Mouse (Mus musculus): ENCODE measurements at regions not wholly inside any gene's neighbourhood (a gene's known extent, or its start where the extent isn't known, plus 50 kb on each side); places are given as distances from the start of the nearest gene placed in this dataset.

DNA sequence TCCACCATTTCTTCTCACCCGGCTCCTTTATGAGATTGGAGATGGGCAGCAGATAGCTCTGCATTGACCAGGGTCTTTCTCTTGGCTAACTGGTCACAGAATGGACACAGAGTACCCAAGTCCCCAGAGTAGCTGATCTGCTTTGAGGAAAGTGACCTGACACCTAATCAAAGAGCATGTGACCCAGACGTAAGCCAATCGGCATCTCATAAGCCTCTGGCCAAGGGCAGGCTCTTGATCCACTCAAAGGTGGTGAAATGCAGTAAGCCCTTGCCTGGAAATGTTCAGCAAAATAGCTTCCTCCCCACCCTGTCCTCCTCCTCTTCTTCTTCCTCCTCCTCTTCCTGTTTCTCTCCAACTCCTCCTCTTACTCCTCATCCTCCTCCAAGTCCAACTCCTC lies 190.3 kb upstream of the Rreb1 start:
- TF ChIP-seq CTCF (IDR thresholded peaks at IDR 0.05; ENCODE audit: low read depth) (no peak), EP300 (optimal IDR thresholded peaks at IDR 0.05) (no peak)

All from stomach, postnatal 0 days (tissue).